Mouse (Mus musculus): ENCODE data around the gene Optn.

GRCm38 (mm10) chr2:4987388-4988180 lies 76.3 kb downstream of the Optn start:
- no peak for TF ChIP-seq CTCF (IDR thresholded peaks at IDR 0.05; ENCODE audit: low read depth)
- TF ChIP-seq EP300 (IDR thresholded peaks at IDR 0.05; ENCODE audit: low read depth) = no peak
